Mouse (Mus musculus): ENCODE results near the gene Cep68. TPM values are rescaled to one million over a fixed set of nuclear protein-coding genes. Genes with fewer than 3 reads are reported as not detected.
A peak's percentile ranks its signal among the peaks of the same experiment; 100 is the strongest.

Gene Cep68
- total and polyA plus RNA-seq, 3 experiments, result 27.8 to 31.6 (median 30.7) TPM

- DNase-seq (ENCODE audit: extremely low read depth), result peak; percentile 35
- dilution Hi-C loops (cut with MboI; ENCODE audit: extremely low pct_ligation_motif_present, extremely low pct_unique_long_range_greater_than_20kb, low sequenced_read_pairs), result no loop called here
- in situ Hi-C loops (cut with MboI; ENCODE audit: low pct_ligation_motif_present, low pct_unique_long_range_greater_than_20kb, low sequenced_read_pairs), result no loop called here
Measured at GRCm38 (mm10) chr11:20201661-20202101, 47.5 kb downstream of the Cep68 start.

GRCm38 (mm10) chr11:20200713-20201575 is 48.3 kb downstream of the Cep68 start, which contains the start of gene Rab1a:
Rab1a (plus strand) TSS chr11:20201432.
- Histone ChIP-seq H3K27me3 (replicated peaks) (no peaks in the 10 kb centered on the region), H3K4me1 (ENCODE audit: control insufficient read depth in 1 of 2, insufficient read depth in 2 of 2) (peaks cover 4 to 33% of the 10 kb centered on the region in 2 experiments), H3K4me3 (replicated peaks in 1 of 3; ENCODE audit: low read depth in 2 of 3, low read length in 2 of 3, poor library complexity in 1 of 3) (peak within 1 kb of the TSS; percentile 82 to 94 (median 83)), H3K79me2 (replicated peaks; ENCODE audit: control insufficient read depth, extremely low read depth, insufficient read depth, poor library complexity, severe bottlenecking) (peaks cover 46% of the 10 kb centered on the region), H3K4me2 (ENCODE audit: insufficient read depth, low read depth, poor library complexity, severe bottlenecking) (peak within 1 kb of the TSS; percentile 100), H3K9me3 (replicated peaks; ENCODE audit: low read length) (no peaks in the 10 kb centered on the region), H3K27ac (ENCODE audit: insufficient read depth, low read depth) (peak within 1 kb of the TSS; percentile 61), H3K9ac (ENCODE audit: insufficient read depth, low read depth) (peak within 1 kb of the TSS; percentile 91), H3K36me3 (replicated peaks in 1 of 2; ENCODE audit: control insufficient read depth in 1 of 2, insufficient read depth in 1 of 2, low read length in 1 of 2) (peaks cover 0 to 21% of the 10 kb centered on the region in 2 experiments)
- dilution Hi-C loops (cut with MboI; ENCODE audit: extremely low pct_ligation_motif_present, extremely low pct_unique_long_range_greater_than_20kb, low sequenced_read_pairs) (no loop called here), in situ Hi-C loops (cut with MboI; ENCODE audit: low pct_ligation_motif_present, low pct_unique_long_range_greater_than_20kb, low sequenced_read_pairs) (no loop called here)
- DNase-seq (ENCODE audit: extremely low read depth), result peak; percentile 100
- peak; percentile 2; the same call in 1 of the 2 replicates for TF ChIP-seq RAD21 (IDR thresholded peaks at IDR 0.05; ENCODE audit: low read depth, low read length)
- peak; percentile 49; the same call in 1 of the 2 replicates for TF ChIP-seq EP300 (IDR thresholded peaks at IDR 0.05; ENCODE audit: low read length)
- TF ChIP-seq MAX (IDR thresholded peaks at IDR 0.05; ENCODE audit: low read length), result peak; percentile 57
- peak; percentile 70 for TF ChIP-seq ETS1 (conservative IDR thresholded peaks at IDR 0.05; ENCODE audit: low read depth, low read length)
- TF ChIP-seq MYC (IDR thresholded peaks at IDR 0.05; ENCODE audit: low read depth, low read length), result 0 out of 2 replicates have a peak, but pooled peaks have one; percentile 42
- peak; percentile 36 for TF ChIP-seq SMC3 (IDR thresholded peaks at IDR 0.05; ENCODE audit: low read depth, low read length)
- TF ChIP-seq PAX5 (IDR thresholded peaks at IDR 0.05; ENCODE audit: low read length), result no peak
- no peak; the same call in 1 of the 2 replicates for TF ChIP-seq JUN (IDR thresholded peaks at IDR 0.05; ENCODE audit: insufficient read depth, low read depth, low read length)
- 0 out of 2 replicates have a peak, but pooled peaks have one; percentile 12 for TF ChIP-seq UBTF (IDR thresholded peaks at IDR 0.05; ENCODE audit: low read depth, low read length)
- TF ChIP-seq E2F4 (IDR thresholded peaks at IDR 0.05; ENCODE audit: insufficient replicate concordance, low read depth, low read length), result no peak
- TF ChIP-seq ZC3H11A (IDR thresholded peaks at IDR 0.05; ENCODE audit: low read depth, low read length), result no peak
- TF ChIP-seq IRF4 (IDR thresholded peaks at IDR 0.05; ENCODE audit: low read depth, low read length), result peak; percentile 77
- TF ChIP-seq USF1 (IDR thresholded peaks at IDR 0.05; ENCODE audit: low read depth, low read length), result no peak
- no peak for TF ChIP-seq ZKSCAN1 (IDR thresholded peaks at IDR 0.05; ENCODE audit: borderline replicate concordance, low read depth, low read length)
- TF ChIP-seq JUND (conservative IDR thresholded peaks at IDR 0.05; ENCODE audit: low read depth, low read length), result 0 out of 2 replicates have a peak, but pooled peaks have one; percentile 13
- TF ChIP-seq ZNF384 (IDR thresholded peaks at IDR 0.05; ENCODE audit: low read depth, low read length), result peak; percentile 82
- TF ChIP-seq MXI1 (IDR thresholded peaks at IDR 0.05; ENCODE audit: low read depth, low read length), result peak; percentile 70
- peak; percentile 37; the same call in 1 of the 2 replicates for TF ChIP-seq BHLHE40 (IDR thresholded peaks at IDR 0.05; ENCODE audit: low read depth, low read length)
- no peak for TF ChIP-seq RCOR1 (conservative IDR thresholded peaks at IDR 0.05; ENCODE audit: low read depth, low read length)
- peak; percentile 97 for TF ChIP-seq ELF1 (IDR thresholded peaks at IDR 0.05; ENCODE audit: low read depth, low read length)
- TF ChIP-seq MEF2A (IDR thresholded peaks at IDR 0.05; ENCODE audit: borderline replicate concordance, low read depth, low read length), result peak; percentile 82
- peak; percentile 89 for TF ChIP-seq TCF12 (IDR thresholded peaks at IDR 0.05; ENCODE audit: low read depth, low read length)
- no peak for TF ChIP-seq USF2 (conservative IDR thresholded peaks at IDR 0.05; ENCODE audit: low read depth, low read length)
- peak; percentile 89 for TF ChIP-seq ZMIZ1 (IDR thresholded peaks at IDR 0.05; ENCODE audit: low read depth, low read length)
- peak; percentile 81; the same call in 1 of the 2 replicates for TF ChIP-seq POLR2AphosphoS2 (IDR thresholded peaks at IDR 0.05; ENCODE audit: low read depth, low read length)

More at GRCm38 (mm10) chr11:20201661-20202101, 47.5 kb downstream of the Cep68 start:
- Histone ChIP-seq H3K9me3 (replicated peaks; ENCODE audit: low read length) (no peaks in the 10 kb centered on the region), H3K27me3 (replicated peaks) (no peaks in the 10 kb centered on the region), H3K4me2 (ENCODE audit: insufficient read depth, low read depth, poor library complexity, severe bottlenecking) (peak overlapping the region; percentile 100; the same call in 1 of the 2 replicates), H3K4me1 (ENCODE audit: control insufficient read depth in 1 of 2, insufficient read depth in 2 of 2) (peaks cover 4 to 40% of the 10 kb centered on the region in 2 experiments), H3K79me2 (replicated peaks; ENCODE audit: control insufficient read depth, extremely low read depth, insufficient read depth, poor library complexity, severe bottlenecking) (peaks cover 53% of the 10 kb centered on the region), H3K27ac (ENCODE audit: insufficient read depth, low read depth) (peak overlapping the region; percentile 61), H3K9ac (ENCODE audit: insufficient read depth, low read depth) (peak overlapping the region; percentile 91), H3K36me3 (replicated peaks in 1 of 2; ENCODE audit: control insufficient read depth in 1 of 2, insufficient read depth in 1 of 2, low read length in 1 of 2) (peaks cover 0 to 26% of the 10 kb centered on the region in 2 experiments), H3K4me3 (replicated peaks in 1 of 3; ENCODE audit: low read depth in 2 of 3, low read length in 2 of 3, poor library complexity in 1 of 3) (peak overlapping the region; percentile 82 to 94 (median 83))
- TF ChIP-seq USF1 (IDR thresholded peaks at IDR 0.05; ENCODE audit: low read depth, low read length), result no peak
- no peak for TF ChIP-seq TCF12 (IDR thresholded peaks at IDR 0.05; ENCODE audit: low read depth, low read length)
- no peak for TF ChIP-seq BHLHE40 (IDR thresholded peaks at IDR 0.05; ENCODE audit: low read depth, low read length)
- no peak for TF ChIP-seq RAD21 (IDR thresholded peaks at IDR 0.05; ENCODE audit: low read depth, low read length)
- no peak for TF ChIP-seq MAX (IDR thresholded peaks at IDR 0.05; ENCODE audit: low read length)
- TF ChIP-seq UBTF (IDR thresholded peaks at IDR 0.05; ENCODE audit: low read depth, low read length), result peak; percentile 79; the same call in 1 of the 2 replicates
- TF ChIP-seq IRF4 (IDR thresholded peaks at IDR 0.05; ENCODE audit: low read depth, low read length), result no peak
- TF ChIP-seq MXI1 (IDR thresholded peaks at IDR 0.05; ENCODE audit: low read depth, low read length), result peak; percentile 9; the same call in 1 of the 2 replicates
- TF ChIP-seq MAFK (IDR thresholded peaks at IDR 0.05; ENCODE audit: insufficient replicate concordance, low read length), result no peak
- TF ChIP-seq SIN3A (IDR thresholded peaks at IDR 0.05; ENCODE audit: low read length), result no peak
- TF ChIP-seq PAX5 (IDR thresholded peaks at IDR 0.05; ENCODE audit: low read length), result no peak
- no peak for TF ChIP-seq USF2 (conservative IDR thresholded peaks at IDR 0.05; ENCODE audit: low read depth, low read length)
